Mouse (Mus musculus): ENCODE results near the gene Agpat2.

DNA sequence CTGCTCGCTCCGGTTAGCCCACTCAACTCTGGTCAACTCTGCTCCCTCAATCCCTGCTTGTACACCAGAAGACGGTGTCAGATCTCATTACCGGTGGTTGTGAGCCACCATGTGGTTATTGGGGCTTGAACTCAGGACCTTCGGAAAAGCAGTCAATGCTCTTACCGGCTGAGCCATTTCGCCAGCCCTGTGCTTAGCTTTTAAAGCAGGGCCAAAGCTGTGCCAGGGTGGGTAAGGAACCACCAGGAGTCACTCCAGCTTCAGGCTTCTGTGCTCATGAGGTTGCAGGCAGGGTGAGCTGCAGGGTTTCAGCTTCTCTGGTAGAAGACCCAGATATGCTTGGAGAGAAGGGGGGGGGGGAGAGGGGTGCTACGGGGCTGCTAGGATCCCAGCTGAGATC is 1.1 kb upstream of the Agpat2 start:
- TF ChIP-seq CTCF (IDR thresholded peaks at IDR 0.05; ENCODE audit: extremely low read depth, insufficient read length, insufficient replicate concordance, low read depth, low read length) (no peak), POLR2A (IDR thresholded peaks at IDR 0.05; ENCODE audit: low read depth, low read length) (no peak)
